Comparison of ENCODE assay signal across 16 mouse cellular contexts in the genomic region with DNA sequence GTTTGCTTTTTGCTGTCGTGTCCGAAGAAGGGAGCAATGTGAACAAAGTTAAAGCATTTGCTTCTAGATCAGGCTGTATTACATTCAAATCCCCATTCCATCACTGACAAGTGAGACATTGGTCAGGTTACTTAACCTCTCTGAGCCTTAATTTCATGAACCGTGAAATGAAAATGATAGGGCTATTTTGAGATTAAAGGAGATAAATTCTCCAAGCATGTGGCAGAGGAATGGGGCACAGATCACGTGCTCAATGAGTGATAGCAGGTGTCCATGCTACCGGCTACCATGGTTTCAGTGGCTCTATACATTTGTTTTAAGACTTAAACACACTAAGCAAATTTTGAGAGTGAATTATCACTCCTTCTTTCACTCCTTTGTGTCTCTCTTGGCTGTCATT.
"Had no signal": no experiment of that assay in that cellular context is flagged by ENCODE, and none has a peak within 500 bp of the region (broad histone marks: within the 10 kb centered on the region; RNA-seq: fewer than 3 reads in every experiment).

No protein-coding gene starts in this region.

- H3K9me3 ChIP-seq: lung, embryonic 15.5 days; megakaryocyte, embryonic 14.5 days; midbrain, embryonic 13.5 days; midbrain, embryonic 15.5 days; neural tube, embryonic 12.5 days had no signal

- H3K27ac ChIP-seq: lung, embryonic 15.5 days; macrophage; midbrain, embryonic 13.5 days; midbrain, embryonic 15.5 days; neural tube, embryonic 12.5 days had no signal

- H3K9ac ChIP-seq: liver, postnatal 0 days; lung, embryonic 15.5 days; midbrain, embryonic 13.5 days; midbrain, embryonic 15.5 days; neural tube, embryonic 12.5 days had no signal

- H3K4me2 ChIP-seq: lung, embryonic 15.5 days; midbrain, embryonic 11.5 days; midbrain, embryonic 13.5 days; midbrain, embryonic 15.5 days; neural tube, embryonic 12.5 days had no signal

- H3K27me3 ChIP-seq: lung, embryonic 15.5 days; megakaryocyte, embryonic 14.5 days; midbrain, embryonic 13.5 days; midbrain, embryonic 15.5 days; neural tube, embryonic 12.5 days had no signal

- DNase-seq: liver, postnatal 0 days; lung, adult 2 months; lung, postnatal 14 days; lung, postnatal 36 days; right cerebral cortex, postnatal 14 days; thymus, adult 18-20 months; thymus, postnatal 14 days; thymus, postnatal 36 days had no signal

- H3K4me3 ChIP-seq: lung, embryonic 15.5 days; megakaryocyte, embryonic 14.5 days; midbrain, embryonic 13.5 days; midbrain, embryonic 15.5 days; neural tube, embryonic 12.5 days had no signal

- H3K4me1 ChIP-seq: lung, embryonic 15.5 days; megakaryocyte, embryonic 14.5 days; midbrain, embryonic 13.5 days; midbrain, embryonic 15.5 days; neural tube, embryonic 12.5 days had no signal

- ATAC-seq: liver, postnatal 0 days; lung, postnatal 0 days; midbrain, embryonic 13.5 days; midbrain, embryonic 15.5 days had no signal

- H3K36me3 ChIP-seq: lung, embryonic 15.5 days; midbrain, embryonic 13.5 days; midbrain, embryonic 15.5 days; neural tube, embryonic 12.5 days had no signal
